8 mouse cellular contexts compared by ENCODE assay signal in the genomic region with DNA sequence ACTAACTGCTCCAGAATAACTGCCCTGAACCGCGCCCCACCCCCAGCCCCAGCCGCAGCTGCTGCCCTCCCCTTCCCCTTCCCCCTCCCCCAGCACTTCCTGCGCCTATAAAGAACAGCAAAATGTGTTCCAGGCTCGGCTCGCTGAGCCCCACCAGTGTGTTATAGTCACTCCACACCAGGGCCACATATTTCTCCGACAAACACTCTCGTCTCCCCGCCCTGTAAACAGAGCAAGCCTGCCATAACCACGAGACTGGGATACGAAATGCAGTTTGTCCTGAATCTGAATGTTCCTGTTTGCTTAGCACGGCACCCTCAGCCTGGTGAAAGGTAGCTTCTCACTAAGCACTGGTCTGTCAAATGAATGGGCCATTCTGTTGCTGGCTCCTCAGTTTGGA. TPM values are rescaled to one million over a fixed set of nuclear protein-coding genes. Genes with fewer than 3 reads are reported as not detected.
DNase-seq lines count a peak whose midpoint lies in the region; ATAC-seq and TF ChIP-seq lines count a peak whose summit lies in the region.

No protein-coding gene starts in this region.

- ATAC-seq in erythroblast, adult 5-6 weeks (replicated peaks; ENCODE audit: low FRiP score, poor library complexity, severe bottlenecking) = no peak
- peak; percentile 63 for ATAC-seq in megakaryocyte progenitor cell, adult 5-6 weeks (replicated peaks; ENCODE audit: poor library complexity)

- H3K27me3 ChIP-seq in erythroblast, embryonic 14.5 days (ENCODE audit: control insufficient read depth) = no peaks in the 10 kb centered on the region
- no peaks in the 10 kb centered on the region for H3K27me3 ChIP-seq in heart, adult 2 months (ENCODE audit: control insufficient read depth, insufficient read depth, low read length)

- peak overlapping the region; percentile 68 for H3K9ac ChIP-seq in heart, adult 2 months (ENCODE audit: low read depth, low read length)

- peak overlapping the region; percentile 8 for H3K4me3 ChIP-seq in erythroblast, embryonic 14.5 days (replicated peaks)
- H3K4me3 ChIP-seq in bone marrow, adult 2 months (replicated peaks; ENCODE audit: control insufficient read depth, low read depth, low read length) = peak overlapping the region; percentile 63
- H3K4me3 ChIP-seq in heart, adult 2 months = peak overlapping the region; percentile 39; the same call in 1 of the 2 replicates

- TF ChIP-seq CTCF in bone marrow, adult 2 months (IDR thresholded peaks at IDR 0.05; ENCODE audit: control insufficient read depth, insufficient read depth, low read length) = no peak
- TF ChIP-seq CTCF in heart, adult 2 months (IDR thresholded peaks at IDR 0.05) = no peak

- no peak overlapping the region; the same call in 1 of the 2 replicates for H3K27ac ChIP-seq in bone marrow, adult 2 months (ENCODE audit: control insufficient read depth, insufficient read depth, low read depth, low read length, poor library complexity)
- peak overlapping the region; percentile 58 for H3K27ac ChIP-seq in heart, adult 2 months

- no peaks in the 10 kb centered on the region for H3K36me3 ChIP-seq in erythroblast, embryonic 14.5 days (ENCODE audit: control insufficient read depth)
- no peaks in the 10 kb centered on the region for H3K36me3 ChIP-seq in heart, adult 2 months (ENCODE audit: control insufficient read depth, insufficient read depth, low read length)

- H3K79me2 ChIP-seq in heart, adult 2 months (replicated peaks; ENCODE audit: control insufficient read depth, insufficient read depth, low read length) = no peaks in the 10 kb centered on the region

- 0 out of 2 replicates have a peak, but pooled peaks have one; percentile 40 for TF ChIP-seq EP300 in heart, adult 2 months (IDR thresholded peaks at IDR 0.05; ENCODE audit: insufficient read depth, low read depth, low read length)

- DNase-seq in 3134 (ENCODE audit: extremely low read depth, insufficient read length, low spot score) = peak; percentile 41
- peak; percentile 50 to 52 for DNase-seq in heart, adult 2 months
- peak; percentile 59 for DNase-seq in kidney, postnatal 14 days
- peak; percentile 74 to 84 for DNase-seq in thymus, postnatal 10 days (ENCODE audit: low spot score in 2 of 2)

- under 1% methylated on average over 12 of the region's 12 CpGs for WGBS in bone marrow, adult 2 months
- WGBS in heart, adult 2 months = 2% methylated on average over 12 of the region's 12 CpGs

- H3K9me3 ChIP-seq in erythroblast, embryonic 14.5 days (ENCODE audit: control insufficient read depth, low read length) = no peaks in the 10 kb centered on the region

- no peak for TF ChIP-seq POLR2A in bone marrow, adult 2 months (IDR thresholded peaks at IDR 0.05; ENCODE audit: borderline replicate concordance, control insufficient read depth, low read depth, low read length)
- TF ChIP-seq POLR2A in heart, adult 2 months (IDR thresholded peaks at IDR 0.05; ENCODE audit: insufficient read depth, low read depth, low read length) = no peak

- intact Hi-C loops in heart, adult 2 months (cut with DNase I) = no loop called here

- H3K4me1 ChIP-seq in erythroblast, embryonic 14.5 days (ENCODE audit: control insufficient read depth) = peaks cover 23% of the 10 kb centered on the region
- H3K4me1 ChIP-seq in bone marrow, adult 2 months (ENCODE audit: control insufficient read depth, insufficient read depth, low read length) = peaks cover 1% of the 10 kb centered on the region
- H3K4me1 ChIP-seq in heart, adult 2 months (ENCODE audit: control insufficient read depth, insufficient read depth, low read length) = peaks cover 4% of the 10 kb centered on the region

RNA-seq across cellular contexts. Expression of a gene that starts 2.5 kb away (rescaled TPM):
- not detected in 2 replicates for polyA plus RNA-seq in erythroblast, embryonic 14.5 days (2012)
- total RNA-seq in erythroblast, adult 5-6 weeks (2015; ENCODE audit: low replicate concordance) = not detected in 2 replicates
- 0.28 TPM in 1 of 2 replicates, not detected in the other for total RNA-seq in erythroblast, adult 5-6 weeks (2017; ENCODE audit: low replicate concordance)
- 0.77 and 1.9 TPM in 2 replicates for polyA plus RNA-seq in bone marrow, adult 2 months (2011; ENCODE audit: insufficient read depth, insufficient read length, low replicate concordance, missing spikeins)
- not detected for total RNA-seq in heart, adult 2 months (2021)
- 0.03 TPM in 1 of 2 replicates, not detected in the other for polyA plus RNA-seq in heart, adult 2 months (2012; rRNA removed)
- total RNA-seq in megakaryocyte progenitor cell, adult 5-6 weeks (2015) = 0.67 TPM in 1 of 2 replicates, not detected in the other
- 0.20 TPM in 1 of 2 replicates, not detected in the other for total RNA-seq in megakaryocyte progenitor cell, adult 5-6 weeks (2017)

RNA-seq across cellular contexts. Expression of a gene that starts 12.2 kb away (rescaled TPM):
- 0.05 and 0.08 TPM in 2 replicates for polyA plus RNA-seq in erythroblast, embryonic 14.5 days (2012)
- total RNA-seq in erythroblast, adult 5-6 weeks (2015; ENCODE audit: low replicate concordance) = 0.19 TPM in 1 of 2 replicates, not detected in the other
- total RNA-seq in erythroblast, adult 5-6 weeks (2017; ENCODE audit: low replicate concordance) = 0.14 and 1.0 TPM in 2 replicates
- 1.4 and 2.5 TPM in 2 replicates for polyA plus RNA-seq in bone marrow, adult 2 months (2011; ENCODE audit: insufficient read depth, insufficient read length, low replicate concordance, missing spikeins)
- total RNA-seq in heart, adult 2 months (2021) = 1 to 10 TPM; 4.0 to 4.4 TPM
- 2.7 and 4.2 TPM in 2 replicates for polyA plus RNA-seq in heart, adult 2 months (2012; rRNA removed)
- total RNA-seq in megakaryocyte progenitor cell, adult 5-6 weeks (2015) = 1.1 and 1.3 TPM in 2 replicates
- 3.8 and 6.0 TPM in 2 replicates for total RNA-seq in megakaryocyte progenitor cell, adult 5-6 weeks (2017)

RNA-seq across cellular contexts. Expression of a gene that starts 20.9 kb away (rescaled TPM):
- polyA plus RNA-seq in erythroblast, embryonic 14.5 days (2012) = not detected in 2 replicates
- total RNA-seq in erythroblast, adult 5-6 weeks (2015; ENCODE audit: low replicate concordance) = not detected in 2 replicates
- not detected in 2 replicates for total RNA-seq in erythroblast, adult 5-6 weeks (2017; ENCODE audit: low replicate concordance)
- not detected in 2 replicates for polyA plus RNA-seq in bone marrow, adult 2 months (2011; ENCODE audit: insufficient read depth, insufficient read length, low replicate concordance, missing spikeins)
- total RNA-seq in heart, adult 2 months (2021) = under 1 TPM in 1 of 2 experiments, not detected in 1; 0.11 TPM
- 0.06 TPM in 2 replicates for polyA plus RNA-seq in heart, adult 2 months (2012; rRNA removed)
- not detected in 2 replicates for total RNA-seq in megakaryocyte progenitor cell, adult 5-6 weeks (2015)
- not detected in 2 replicates for total RNA-seq in megakaryocyte progenitor cell, adult 5-6 weeks (2017)

RNA-seq across cellular contexts. Expression of a gene that starts 35.9 kb away (rescaled TPM):
- 0.02 TPM in 1 of 2 replicates, not detected in the other for polyA plus RNA-seq in erythroblast, embryonic 14.5 days (2012)
- not detected in 2 replicates for total RNA-seq in erythroblast, adult 5-6 weeks (2015; ENCODE audit: low replicate concordance)
- total RNA-seq in erythroblast, adult 5-6 weeks (2017; ENCODE audit: low replicate concordance) = not detected in 2 replicates
- not detected in 2 replicates for polyA plus RNA-seq in bone marrow, adult 2 months (2011; ENCODE audit: insufficient read depth, insufficient read length, low replicate concordance, missing spikeins)
- 1 to 10 TPM; 3.8 to 4.1 TPM for total RNA-seq in heart, adult 2 months (2021)
- polyA plus RNA-seq in heart, adult 2 months (2012; rRNA removed) = 3.5 and 4.4 TPM in 2 replicates
- not detected in 2 replicates for total RNA-seq in megakaryocyte progenitor cell, adult 5-6 weeks (2015)
- 0.20 TPM in 1 of 2 replicates, not detected in the other for total RNA-seq in megakaryocyte progenitor cell, adult 5-6 weeks (2017)

RNA-seq across cellular contexts. Expression of a gene that starts 47.4 kb away (rescaled TPM):
- 7.3 and 7.7 TPM in 2 replicates for polyA plus RNA-seq in erythroblast, embryonic 14.5 days (2012)
- total RNA-seq in erythroblast, adult 5-6 weeks (2015; ENCODE audit: low replicate concordance) = 14.0 and 21.3 TPM in 2 replicates
- 10.6 and 18.9 TPM in 2 replicates for total RNA-seq in erythroblast, adult 5-6 weeks (2017; ENCODE audit: low replicate concordance)
- polyA plus RNA-seq in bone marrow, adult 2 months (2011; ENCODE audit: insufficient read depth, insufficient read length, low replicate concordance, missing spikeins) = 30.6 and 70.5 TPM in 2 replicates
- total RNA-seq in heart, adult 2 months (2021) = 100 to 1,000 TPM in 1 of 2 experiments, 10 to 100 TPM in 1; 89.0 to 104 TPM
- polyA plus RNA-seq in heart, adult 2 months (2012; rRNA removed) = 157 and 163 TPM in 2 replicates
- 74.8 and 80.5 TPM in 2 replicates for total RNA-seq in megakaryocyte progenitor cell, adult 5-6 weeks (2015)
- total RNA-seq in megakaryocyte progenitor cell, adult 5-6 weeks (2017) = 68.3 and 78.9 TPM in 2 replicates

Comparison
In these comparisons a context has a peak if more than half of its experiments do, and no peak if none do; other contexts are left out.
1. H3K4me3 ChIP-seq: peak in every context shown above with its lines; median percentile 63 in bone marrow, adult 2 months; 39 in heart, adult 2 months; 8 in erythroblast, embryonic 14.5 days.